Mouse (Mus musculus) kidney, postnatal 10 days (tissue): ENCODE measurements around the gene Bmp3.

Experiments used
- DNase-seq: peaks from one replicate; pipeline ENCODE4 v3.0.0; 2021; ENCODE audit warnings: mixed read lengths

The Bmp3 gene

DNA sequence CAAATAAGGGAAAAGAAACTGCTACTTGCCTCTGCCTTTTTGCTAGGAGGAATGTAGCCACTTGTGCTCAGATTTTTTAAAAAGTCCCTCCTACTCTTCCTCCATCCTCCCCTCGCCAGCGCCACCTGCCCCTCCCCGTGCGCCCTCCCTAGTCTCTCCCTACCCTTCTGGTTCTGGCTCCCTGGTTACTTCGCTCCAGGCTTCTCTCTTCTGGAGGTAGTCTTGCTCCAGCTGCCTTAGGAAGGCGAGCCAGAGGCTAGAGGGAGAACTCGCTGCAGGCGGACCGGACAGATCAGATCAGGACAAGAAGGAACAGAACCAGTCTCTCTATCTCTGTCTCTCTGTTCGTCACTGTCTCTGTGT is at the start of gene Bmp3:
Bmp3 (plus strand) TSS at position 152 of the 363 bp plus-strand sequence.
- DNase-seq: peak; percentile 41

DNA sequence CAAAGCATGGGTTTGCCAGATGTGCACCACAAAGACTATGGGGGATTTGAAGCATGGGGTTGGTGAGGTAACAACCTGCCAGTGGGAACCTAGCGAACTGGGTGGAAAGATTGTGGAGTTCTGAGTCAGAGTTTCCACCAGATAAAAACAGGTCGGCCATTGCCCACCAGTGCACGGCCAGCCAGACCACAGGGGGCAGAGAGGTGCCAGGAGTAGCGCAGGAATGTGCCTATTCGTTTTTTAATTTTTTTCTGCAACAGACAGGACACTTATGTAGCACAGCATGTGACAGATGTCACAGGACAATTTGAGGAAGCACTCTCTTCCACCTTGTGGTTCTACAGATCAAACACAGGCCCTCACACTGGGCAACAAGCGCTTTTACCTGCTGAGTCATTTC is 49.5 kb upstream of the Bmp3 start:
- DNase-seq: no peak

DNA sequence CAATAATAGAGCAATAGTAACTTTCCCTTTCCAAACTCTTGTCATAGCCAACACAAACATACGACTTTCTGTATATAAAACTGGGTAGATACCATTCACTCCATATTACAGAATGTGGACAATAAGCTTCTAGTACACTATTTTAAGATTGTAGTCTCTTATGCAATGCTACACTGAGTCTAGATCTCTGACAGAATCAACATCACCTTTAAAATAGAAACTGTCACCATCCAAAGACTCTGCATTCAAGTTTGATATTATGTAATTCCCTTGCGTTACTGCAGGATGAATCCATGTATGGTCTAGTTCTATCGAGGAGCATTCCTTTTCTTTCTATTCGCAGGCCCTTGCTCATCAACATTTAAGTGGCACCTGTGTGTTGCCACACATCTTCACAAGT is 47.7 kb upstream of the Bmp3 start:
- DNase-seq: no peak

DNA sequence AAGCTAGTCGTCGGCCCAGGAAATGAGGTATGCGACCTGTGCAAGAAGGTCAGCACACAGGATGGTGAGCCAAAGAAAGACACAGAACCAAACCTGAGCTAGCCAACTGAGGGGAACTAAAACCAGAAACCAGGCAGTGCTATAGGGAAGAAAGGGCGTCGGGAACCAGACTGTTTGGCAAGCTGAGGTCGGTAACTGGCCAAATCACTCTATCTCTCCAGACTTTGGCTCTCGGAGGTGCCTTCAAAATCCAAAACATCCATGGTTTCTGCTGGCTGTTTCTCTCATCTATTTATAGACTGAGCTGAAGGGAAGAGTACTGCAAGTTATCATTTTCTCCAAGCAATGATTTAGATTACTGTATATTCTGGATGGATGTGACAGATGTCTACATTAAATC is 47.2 kb upstream of the Bmp3 start:
- DNase-seq: no peak

DNA sequence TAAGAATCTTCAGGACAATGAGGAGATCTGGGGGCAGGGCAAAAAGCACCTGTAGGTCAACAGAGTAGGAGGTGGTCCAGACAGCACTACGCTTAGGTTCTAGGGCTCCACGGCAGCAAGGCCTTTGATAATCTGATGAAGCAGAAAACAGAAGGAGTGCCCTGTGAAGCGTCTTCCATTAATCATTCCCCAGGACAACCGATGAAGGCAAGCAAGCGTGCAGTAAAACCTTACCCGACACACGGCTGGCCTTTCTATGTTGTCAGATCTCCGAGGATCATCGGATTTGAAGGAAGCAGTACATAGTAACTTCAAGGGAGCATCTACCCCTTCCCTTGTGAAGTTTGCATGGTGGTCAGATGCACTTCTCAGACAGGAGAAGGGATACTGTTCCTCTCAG is 46.3 kb upstream of the Bmp3 start:
- DNase-seq: no peak

DNA sequence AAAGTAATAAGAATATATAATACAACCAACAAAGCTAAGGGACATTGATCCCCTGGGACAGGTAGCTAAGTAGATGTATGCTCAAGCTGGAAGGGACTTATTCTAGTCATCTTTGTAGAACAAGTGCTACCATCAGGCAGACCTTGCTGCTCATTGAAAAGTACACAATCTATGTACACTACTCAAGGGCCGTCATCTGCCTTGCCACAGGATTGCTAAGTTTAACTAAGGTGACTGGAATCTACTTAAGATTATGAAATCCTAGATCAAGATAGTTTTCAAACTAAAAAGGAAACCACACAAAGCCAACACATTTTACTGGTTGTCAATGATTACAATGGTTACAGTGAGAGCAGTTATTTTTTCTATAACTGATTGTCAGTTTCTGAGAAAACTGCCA is 41.8 kb upstream of the Bmp3 start:
- DNase-seq: no peak

DNA sequence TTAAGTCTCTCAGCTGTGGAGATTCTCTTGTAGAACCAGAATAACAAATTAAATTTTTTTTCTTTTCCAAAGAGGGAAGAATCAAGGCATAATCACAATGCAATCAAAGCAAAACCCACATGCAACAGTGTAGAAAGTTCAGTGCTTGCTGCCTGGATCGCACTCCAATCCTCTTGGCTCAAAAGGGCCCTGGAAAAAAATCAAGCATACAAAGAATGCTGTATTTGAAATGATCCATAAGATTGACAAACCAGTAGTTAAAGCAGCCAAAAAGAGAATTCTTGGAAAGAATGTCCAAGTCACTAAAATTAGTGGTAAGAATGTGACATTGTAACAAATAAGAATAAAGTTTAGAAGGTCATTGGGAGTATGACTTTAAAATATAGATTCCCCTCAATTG is 38.9 kb upstream of the Bmp3 start:
- no peak for DNase-seq

DNA sequence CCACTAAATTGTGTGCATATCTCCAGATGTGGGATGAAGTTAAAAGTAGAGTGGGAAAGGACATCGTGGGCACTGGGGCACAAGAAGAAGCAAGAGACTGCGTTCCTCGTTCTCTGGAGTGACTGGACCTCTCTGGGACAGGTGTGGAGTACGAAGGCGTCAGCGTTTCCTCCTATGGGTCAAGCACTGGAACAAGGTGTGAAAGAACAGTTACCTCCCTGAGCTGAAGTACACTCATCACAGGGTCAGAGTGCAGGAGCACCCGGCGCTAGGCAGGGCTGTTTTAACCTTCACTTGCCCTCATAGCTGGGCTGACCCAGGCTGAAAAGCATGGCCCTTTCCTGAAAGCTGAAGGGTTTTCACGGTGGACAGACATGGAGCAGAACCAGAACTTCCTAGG is 20.5 kb upstream of the Bmp3 start:
- DNase-seq: no peak

DNA sequence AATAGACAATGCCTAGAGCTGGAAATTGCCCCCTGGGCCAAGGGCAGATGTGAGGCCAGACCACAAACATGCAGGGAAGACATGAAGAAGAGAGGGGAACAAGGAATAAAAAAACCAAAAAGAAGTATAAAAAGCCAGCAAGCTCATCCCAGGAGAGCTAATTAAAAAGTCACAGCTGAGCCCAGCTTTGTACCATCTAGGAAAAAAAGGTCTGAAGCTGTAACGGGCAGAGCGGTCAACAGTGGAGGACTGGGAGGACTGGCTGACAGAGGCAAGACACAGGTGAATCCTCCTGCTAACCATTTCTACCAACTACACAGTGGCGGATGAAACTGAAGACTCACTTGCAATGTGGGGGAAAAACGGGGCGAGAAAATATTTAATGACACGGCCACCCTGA is 19.9 kb upstream of the Bmp3 start:
- DNase-seq: no peak

DNA sequence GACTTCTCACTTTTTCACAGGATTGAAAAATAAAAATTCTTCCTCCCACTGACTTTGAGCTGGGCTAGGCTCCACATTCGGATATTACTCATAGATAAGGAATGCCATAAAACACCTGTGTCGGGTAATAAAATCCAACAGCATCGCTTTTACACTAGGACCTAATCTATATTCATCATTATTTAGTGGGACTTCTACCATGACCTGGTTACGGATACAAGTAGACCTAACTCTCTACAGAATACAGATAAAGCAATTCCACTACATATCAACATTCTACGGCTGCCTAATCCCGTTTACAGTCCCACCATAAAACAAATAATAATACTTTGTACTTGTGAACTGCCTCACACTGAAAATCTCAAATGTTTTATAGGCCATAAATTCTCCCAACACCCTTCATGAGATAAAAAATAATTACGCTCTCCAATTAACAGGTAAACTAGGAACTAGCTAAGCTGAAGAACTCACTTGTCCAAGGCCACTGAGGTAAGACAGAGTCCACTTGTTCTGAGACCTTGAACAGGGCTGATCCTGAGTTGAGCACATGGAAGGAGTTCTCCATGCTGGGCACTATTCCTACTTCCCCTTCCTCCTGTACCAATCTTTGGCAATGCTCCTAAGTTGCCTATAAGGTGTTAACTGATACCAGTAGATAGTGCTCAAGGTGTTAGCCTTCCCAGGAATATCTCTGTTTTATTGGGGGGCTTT is 11.5 kb upstream of the Bmp3 start:
- DNase-seq: no peak

DNA sequence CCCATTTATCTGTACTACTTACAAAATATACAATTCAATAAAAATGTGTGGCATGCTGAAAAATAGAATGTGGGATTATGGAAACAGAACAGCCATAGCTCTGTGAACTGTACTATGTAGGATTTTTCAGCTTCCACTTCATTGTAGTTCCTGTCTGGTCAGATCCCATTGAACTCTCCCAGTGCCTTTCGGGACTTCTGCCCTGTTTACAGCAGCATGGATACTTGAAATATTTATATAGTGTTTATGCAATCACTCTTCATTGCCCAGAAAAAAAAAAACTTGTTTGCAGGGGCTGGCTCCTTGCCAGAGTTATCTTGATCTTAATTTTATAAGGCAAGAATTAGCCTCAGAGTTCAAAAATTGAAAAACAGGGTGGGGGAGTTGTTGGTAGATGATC is 9.6 kb upstream of the Bmp3 start:
- DNase-seq: no peak

DNA sequence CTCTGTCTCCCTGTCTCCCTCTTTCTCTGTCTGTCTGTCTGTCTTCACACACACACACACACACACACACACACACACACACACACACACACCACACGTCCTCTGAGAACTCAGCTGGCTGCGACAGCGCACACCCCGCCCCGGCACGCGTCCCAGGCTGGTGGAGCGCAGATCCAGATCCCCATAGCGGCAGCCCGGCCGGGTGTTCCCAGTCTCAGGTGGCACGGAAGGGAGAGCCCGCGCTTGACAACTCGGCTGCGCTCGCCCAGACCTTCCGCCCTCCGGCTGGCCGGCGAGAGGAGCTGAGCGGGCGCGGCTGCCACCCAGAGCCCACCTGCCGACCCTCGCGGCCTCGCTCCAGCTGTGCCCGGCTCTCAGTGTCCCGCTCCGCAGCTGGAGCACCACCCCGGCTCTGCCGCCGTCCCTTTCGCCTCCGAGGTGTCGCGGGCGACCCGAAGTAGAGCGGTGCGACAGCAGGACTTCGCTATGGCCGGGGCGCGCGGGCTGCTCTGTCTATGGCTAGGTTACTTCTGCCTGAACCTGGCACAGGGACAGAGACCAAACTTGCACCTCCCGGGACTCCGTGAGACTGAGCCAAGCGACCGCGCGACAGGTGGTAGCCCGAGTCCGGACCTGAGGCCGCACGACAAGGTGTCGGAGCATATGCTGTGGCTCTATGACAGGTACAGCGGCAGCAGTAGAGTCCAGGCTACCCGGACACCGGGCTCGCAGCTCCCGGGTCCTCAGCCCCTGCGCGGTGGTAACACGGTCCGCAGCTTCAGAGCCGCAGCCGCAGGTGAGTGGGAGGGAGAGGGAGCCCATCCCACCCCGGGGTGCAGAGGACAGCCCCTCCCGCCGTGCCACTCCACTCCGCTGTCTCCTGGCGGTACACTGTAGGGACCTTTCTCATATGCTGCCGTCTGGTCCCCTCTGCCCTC is 681 bp downstream of the Bmp3 start:
- DNase-seq: peak; percentile 66

DNA sequence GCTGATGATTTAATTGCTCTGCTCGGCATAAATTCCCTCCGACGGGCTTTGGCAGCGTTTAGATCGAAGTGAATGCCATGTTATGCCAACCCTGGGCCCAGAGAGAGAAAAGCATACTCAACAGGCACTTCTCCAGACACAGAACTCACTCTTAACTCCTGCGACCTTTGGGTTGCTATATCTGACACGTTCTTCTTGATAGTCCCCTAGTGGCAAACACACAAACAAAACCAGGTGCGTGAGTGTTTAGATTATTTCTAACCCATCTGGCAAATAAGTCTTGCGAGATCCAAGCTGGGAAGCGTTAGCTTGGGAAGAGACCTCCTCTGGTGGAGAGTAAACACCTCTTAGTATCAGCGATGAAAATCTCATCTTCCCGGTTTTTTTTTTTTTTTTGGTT is 1.5 kb downstream of the Bmp3 start:
- no peak for DNase-seq

DNA sequence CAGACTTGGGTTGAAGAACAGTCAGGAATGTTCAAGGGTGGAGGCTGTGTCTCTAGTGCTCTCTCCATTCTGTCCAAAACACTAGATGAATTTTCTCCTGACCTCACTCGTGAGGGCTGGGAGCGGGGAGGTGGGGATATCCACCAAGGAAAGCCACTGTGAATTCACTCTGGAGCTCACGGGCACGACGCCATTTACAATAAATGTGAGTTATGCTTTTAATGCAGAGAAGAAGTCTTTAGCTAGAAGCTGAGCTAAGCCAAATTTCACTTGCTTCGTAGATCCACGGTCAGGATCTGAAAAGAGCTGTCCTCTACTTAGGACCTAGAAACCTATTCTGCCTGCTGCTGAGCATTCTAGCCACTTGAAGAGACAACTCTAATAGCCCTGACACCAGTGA is 2.1 kb downstream of the Bmp3 start:
- no peak for DNase-seq

DNA sequence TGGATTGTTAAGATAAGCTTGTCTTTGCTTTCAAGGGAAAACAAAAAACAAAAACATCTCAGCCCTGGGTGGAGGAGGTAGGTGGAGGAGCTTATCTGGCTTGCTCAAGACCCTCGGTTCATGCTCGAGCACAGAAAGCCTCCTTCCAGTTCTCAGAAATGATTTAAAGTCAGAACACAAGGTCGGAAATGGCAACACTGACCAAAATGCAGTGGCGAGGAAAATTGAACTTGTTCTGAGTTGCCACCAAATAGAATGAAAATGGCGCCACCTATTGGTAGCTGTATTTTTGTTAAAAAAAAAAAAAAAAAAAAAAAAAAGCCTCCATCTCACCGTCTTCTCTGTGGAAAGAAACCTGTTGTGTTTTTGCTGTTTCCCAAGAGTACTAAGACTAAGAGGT is 9.7 kb downstream of the Bmp3 start:
- DNase-seq: peak; percentile 35

DNA sequence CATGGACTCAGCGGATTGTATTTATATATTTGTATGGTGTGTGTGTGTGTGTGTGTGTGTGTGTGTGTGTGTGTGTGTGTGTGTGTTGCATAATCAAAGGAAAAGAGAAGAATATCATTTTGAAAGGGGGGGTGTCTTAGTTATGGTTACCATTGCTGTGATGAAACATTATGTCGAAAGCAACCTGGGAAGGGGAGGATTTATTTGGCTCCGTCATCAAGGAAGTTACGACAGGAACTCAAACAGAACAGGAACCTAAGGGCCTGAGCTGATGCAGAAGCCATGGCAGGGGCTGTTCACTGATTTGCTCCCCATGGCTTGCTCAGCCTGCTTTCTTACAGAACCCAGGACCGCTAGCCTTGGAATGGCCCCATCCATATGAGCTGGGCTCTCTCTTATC is 10.9 kb downstream of the Bmp3 start:
- DNase-seq: no peak

DNA sequence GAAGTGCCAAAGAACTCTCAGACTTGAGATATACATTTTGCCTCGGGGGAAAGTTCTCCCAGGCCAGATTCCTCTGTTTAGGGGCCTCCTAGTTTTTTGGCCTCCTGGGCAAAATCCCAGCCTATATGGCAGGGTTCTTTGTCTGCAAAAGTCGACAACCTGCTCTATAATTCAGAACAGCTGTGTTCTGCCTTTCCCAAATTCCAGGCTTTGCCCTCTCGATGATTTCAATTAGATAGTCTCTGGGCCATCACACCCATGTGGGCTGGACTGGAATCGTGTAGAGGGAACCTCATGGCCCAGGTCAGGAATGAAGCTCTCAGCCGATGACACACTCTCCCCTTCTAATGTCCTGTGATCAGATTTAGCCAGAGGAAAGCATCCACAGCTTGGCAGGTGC is 21.8 kb downstream of the Bmp3 start:
- no peak for DNase-seq

DNA sequence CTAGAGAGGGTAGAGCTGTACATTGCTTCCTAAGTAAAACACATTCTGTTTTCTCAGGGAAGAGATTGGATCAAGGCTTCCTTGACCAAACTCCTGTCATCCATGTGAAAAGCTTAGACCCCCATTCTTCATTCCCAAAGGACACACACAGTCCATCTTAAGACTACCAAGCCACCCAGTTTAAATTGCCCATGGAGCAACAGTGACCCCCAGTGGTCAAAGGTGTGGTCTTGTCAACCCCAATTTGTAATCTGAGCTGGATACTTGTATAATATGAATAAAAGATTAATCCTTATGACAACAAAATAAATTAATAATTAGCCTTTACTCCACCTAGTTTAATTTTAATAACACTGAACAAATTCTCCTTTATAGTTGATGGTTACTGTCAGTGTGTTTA is 24.7 kb downstream of the Bmp3 start:
- DNase-seq: peak; percentile 82

DNA sequence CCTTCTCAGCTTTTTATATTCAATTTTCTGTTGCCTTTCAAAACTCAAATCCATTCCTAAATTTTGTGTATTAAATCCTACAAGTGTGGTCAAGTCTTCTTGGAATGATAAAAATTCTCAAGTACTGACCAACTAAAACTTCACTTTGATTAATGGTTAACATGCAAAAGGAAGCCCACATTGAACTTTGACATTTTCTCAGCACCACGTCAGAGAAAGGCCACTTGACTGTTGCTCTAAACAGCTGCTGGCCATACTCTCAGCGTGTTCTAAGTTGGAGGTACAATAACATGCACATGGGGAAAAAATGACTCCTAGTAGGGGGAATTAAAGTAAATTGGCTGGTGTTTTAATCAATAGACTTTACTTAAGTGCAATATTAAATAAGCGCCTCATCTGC is 27.9 kb downstream of the Bmp3 start:
- no peak for DNase-seq

DNA sequence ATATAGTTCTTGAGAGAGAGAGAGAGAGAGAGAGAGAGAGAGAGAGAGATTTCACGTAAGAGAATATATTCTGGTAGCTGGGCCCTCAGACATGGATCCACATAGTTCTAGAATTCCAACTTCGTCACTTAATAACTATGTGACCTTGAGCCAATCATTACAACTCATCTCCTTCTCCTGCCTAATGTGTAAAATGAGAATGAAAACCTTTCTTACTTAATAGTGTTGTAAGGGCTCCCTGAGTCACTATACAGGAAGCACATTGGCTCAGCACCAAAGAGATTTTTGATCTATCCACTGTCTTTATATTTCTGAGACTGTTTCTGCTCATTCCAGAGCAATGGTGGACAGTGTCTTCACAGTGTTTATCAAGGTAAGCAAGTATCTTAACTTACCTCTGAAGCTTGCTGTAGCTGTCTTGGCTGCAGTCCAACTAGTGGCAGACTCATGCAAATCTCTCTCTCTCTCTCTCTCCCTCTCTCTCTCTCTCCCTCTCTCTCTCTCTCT is 36.4 kb downstream of the Bmp3 start:
- DNase-seq: no peak

DNA sequence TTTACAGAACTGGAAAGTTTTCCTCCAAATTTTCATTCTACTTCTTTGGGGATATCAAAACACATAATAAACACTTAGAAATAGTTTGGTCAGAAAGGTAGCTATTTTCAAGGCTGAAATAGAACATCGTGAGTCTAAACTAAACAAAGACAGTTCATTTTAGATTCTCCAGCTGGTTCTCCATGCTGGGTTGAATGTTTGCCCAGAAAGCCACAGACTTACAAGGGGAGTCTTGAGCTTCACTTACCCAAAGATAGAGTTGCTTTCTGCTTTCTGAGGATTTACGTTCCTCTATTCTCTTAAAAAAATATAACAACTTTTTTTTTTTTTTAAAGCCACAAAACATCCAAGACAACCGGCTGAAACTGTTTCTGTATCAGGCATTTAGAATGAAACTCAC is 40.1 kb downstream of the Bmp3 start:
- no peak for DNase-seq

DNA sequence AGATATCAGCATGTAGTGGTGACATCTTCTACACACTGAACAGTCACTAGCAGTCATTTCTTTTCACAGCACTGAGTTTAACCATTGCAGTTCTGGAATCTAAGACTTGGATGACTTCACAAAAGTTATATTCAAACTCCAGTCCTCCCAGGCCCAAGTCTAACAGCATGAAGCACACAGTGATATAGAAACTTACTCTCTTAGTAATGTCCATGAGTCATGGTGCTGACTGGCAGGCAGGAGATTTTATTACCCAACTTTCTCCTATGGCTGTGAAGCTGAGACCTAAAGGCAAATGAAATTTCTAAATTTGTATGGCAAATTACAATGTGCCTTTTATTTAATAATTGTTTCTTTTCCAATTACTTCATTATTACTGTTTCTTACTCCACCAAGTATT is 43.7 kb downstream of the Bmp3 start:
- DNase-seq: no peak

DNA sequence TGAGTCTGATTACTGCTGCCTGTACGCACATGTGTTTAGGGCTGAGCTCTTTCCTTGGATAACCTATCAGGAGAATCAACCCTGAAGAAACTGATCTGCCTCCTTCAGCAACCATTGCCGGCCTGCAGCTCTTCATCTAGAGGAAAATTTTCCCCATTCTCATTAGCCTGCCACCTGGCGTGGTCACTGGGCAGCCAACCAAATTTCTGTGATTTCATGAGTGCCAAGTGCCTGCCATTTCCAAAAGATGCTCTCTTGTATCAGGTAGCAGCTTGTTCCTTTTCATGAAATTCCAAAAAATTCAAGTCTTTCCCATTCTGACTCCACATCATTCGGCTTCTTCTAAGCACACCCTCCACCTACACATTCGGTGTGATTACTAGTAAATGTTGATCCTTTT is 46.7 kb downstream of the Bmp3 start:
- no peak for DNase-seq

DNA sequence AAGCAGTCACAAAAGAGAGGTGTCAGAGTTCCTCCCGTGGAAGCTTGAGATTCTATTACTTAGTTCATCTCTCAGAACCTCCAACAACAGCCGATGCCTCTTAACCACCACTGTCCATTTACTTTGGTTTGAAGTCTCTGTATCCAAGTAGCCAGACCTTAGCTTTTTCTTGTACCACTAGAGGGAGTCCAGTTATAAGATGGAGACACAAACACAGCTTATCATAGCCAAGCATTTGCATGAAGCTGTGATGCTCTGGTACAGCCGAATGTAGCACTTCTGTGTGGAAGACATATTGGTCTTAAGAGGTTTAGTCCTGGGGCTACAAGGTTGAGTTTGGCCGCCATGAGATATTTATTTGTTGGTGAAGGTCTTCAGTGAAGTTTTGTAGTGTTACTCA is 48.1 kb downstream of the Bmp3 start:
- no peak for DNase-seq
